ENCODE assay signal across 16 mouse cellular contexts in the genomic region with DNA sequence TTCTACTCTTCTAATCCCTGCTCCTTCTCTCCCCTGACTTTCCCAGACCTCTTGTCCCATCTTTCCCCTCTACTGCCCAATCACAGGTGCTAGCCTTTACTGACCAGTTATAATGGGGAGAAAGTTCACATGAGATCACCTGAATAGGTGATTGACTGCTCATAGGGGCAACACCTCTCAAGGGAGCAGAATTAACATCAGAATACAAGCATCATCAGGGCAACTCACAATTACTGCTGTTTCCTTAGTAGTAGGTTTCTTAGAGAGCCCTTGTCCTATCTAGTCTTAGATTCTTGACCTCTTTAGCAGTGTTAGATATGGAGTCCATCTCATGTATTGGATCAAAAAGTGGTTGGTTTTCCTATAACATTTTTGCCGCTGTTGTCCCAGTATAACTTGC. TPM values are rescaled to one million over a fixed set of nuclear protein-coding genes. Genes with fewer than 3 reads are reported as not detected.
"Had no signal": no experiment of that assay in that cellular context is flagged by ENCODE, and none has a peak within 500 bp of the region (broad histone marks: within the 10 kb centered on the region; RNA-seq: fewer than 3 reads in every experiment).

No protein-coding gene starts in this region.

- H3K4me3 ChIP-seq: neural tube, embryonic 15.5 days; stomach, embryonic 15.5 days had no signal

- H3K9ac ChIP-seq: neural tube, embryonic 15.5 days; stomach, embryonic 15.5 days had no signal

- DNase-seq: retina, postnatal 1 day; right cerebral cortex, adult 18-20 months; right cerebral cortex, postnatal 14 days; right cerebral cortex, postnatal 25 days; right cerebral cortex, postnatal 4 days; spleen, adult 18-20 months; thymus, adult 18-20 months; thymus, adult 2 months; thymus, postnatal 14 days; thymus, postnatal 25 days; thymus, postnatal 36 days; thymus, postnatal 4 days had no signal

- H3K4me1 ChIP-seq: neural tube, embryonic 15.5 days; stomach, embryonic 15.5 days had no signal

- H3K36me3 ChIP-seq: neural tube, embryonic 15.5 days; stomach, embryonic 15.5 days had no signal

- H3K27ac ChIP-seq: neural tube, embryonic 15.5 days; stomach, embryonic 15.5 days; stomach, postnatal 0 days had no signal

- H3K9me3 ChIP-seq: neural tube, embryonic 15.5 days; stomach, embryonic 15.5 days had no signal

RNA-seq across cellular contexts. Expression of a gene that starts 20.1 kb away (rescaled TPM):
- total RNA-seq: neutrophil, adult 5-6 weeks had no signal
